Mouse (Mus musculus) bone marrow macrophage, adult 2 months (primary cell): ENCODE results near the gene Phf12.

Source experiments
- CTCF ChIP-seq: IDR thresholded peaks from 2 replicates; pipeline ENCODE4 v1.5.1; 2012; ENCODE audit warnings: low read depth, mild to moderate bottlenecking, low read length, moderate library complexity
- POLR2A ChIP-seq: IDR thresholded peaks from 2 replicates; pipeline ENCODE4 v1.6.1; 2012; ENCODE audit warnings: mild to moderate bottlenecking, low read depth, low read length, borderline replicate concordance

DNA sequence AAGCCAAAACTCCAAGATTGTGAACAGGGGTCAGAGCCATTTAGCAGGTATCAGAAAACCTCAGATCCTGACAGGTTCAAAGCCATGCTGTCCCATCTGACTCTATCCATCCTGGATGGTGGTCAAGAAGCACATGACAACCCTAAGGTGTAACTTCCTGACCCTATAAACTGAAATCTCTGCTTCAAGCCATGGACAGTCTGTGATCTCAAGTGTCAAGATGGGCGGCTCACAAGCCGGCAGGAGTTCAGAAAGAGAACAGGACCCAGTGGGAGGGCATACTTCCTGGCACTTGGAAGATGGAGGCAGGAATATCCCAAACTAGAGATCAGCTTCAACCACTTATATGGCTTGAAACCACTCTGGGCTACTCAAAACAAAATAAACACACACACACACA lies 84.1 kb downstream of the Phf12 start:
- TF ChIP-seq POLR2A (no peak), CTCF (no peak)
